Mouse (Mus musculus) heart, postnatal 0 days (tissue): ENCODE measurements at regions not wholly inside any gene's neighbourhood (a gene's known extent, or its start where the extent isn't known, plus 50 kb on each side); places are given as distances from the start of the nearest gene placed in this dataset.
A peak's percentile ranks its signal among the peaks of the same experiment; 100 is the strongest.

ENCODE experiments used
- ATAC-seq: fragments of 200-750 bp; cut with Nextera tagmentation; 2 replicates; pipeline ENCODE4 v1.8.0; 2017; ENCODE audit warnings: low read depth, moderate number of reproducible peaks, moderate library complexity; ENCODE audit not compliant: insufficient read depth
- DNase-seq: peaks from one replicate; pipeline ENCODE4 v3.0.0-alpha.2; 2016; ENCODE audit warnings: low spot score
- H3K27ac ChIP-seq: fragments of 300-500 bp; sonication (generic); 2 replicates; pipeline ENCODE4 v1.5.1; 2014; ENCODE audit warnings: low read depth, mild to moderate bottlenecking
- H3K27me3 ChIP-seq: fragments of 300-500 bp; sonication (generic); 2 replicates; pipeline ENCODE4 v1.6.1; 2014; ENCODE audit warnings: low read length, mixed read lengths; ENCODE audit not compliant: control insufficient read depth, insufficient read depth
- H3K36me3 ChIP-seq: fragments of 300-500 bp; sonication (generic); replicated peaks from 2 replicates; pipeline ENCODE4 v1.6.1; 2014; ENCODE audit warnings: low read length, mixed read lengths; ENCODE audit not compliant: control insufficient read depth, insufficient read depth
- H3K4me1 ChIP-seq: fragments of 300-500 bp; sonication (generic); 2 replicates; pipeline ENCODE4 v1.6.1; 2014; ENCODE audit warnings: antibody characterized with exemption; ENCODE audit not compliant: control insufficient read depth, insufficient read depth
- H3K4me2 ChIP-seq: fragments of 300-500 bp; sonication (generic); 2 replicates; pipeline ENCODE4 v1.6.1; 2014; ENCODE audit warnings: low read depth, mild to moderate bottlenecking, low read length, moderate library complexity
- H3K4me3 ChIP-seq: fragments of 300-500 bp; sonication (generic); 2 replicates; pipeline ENCODE4 v1.5.1; 2014; ENCODE audit warnings: low read depth, low read length
- H3K9ac ChIP-seq: fragments of 300-500 bp; sonication (generic); replicated peaks from 2 replicates; pipeline ENCODE4 v1.6.1; 2014; ENCODE audit warnings: low read depth, low read length, mixed read lengths
- H3K9me3 ChIP-seq: fragments of 300-500 bp; sonication (generic); replicated peaks from 2 replicates; pipeline ENCODE4 v1.6.1; 2016; ENCODE audit warnings: low read length; ENCODE audit not compliant: control insufficient read depth
- CTCF ChIP-seq: IDR thresholded peaks from 2 replicates; pipeline ENCODE4 v1.5.1; 2016; ENCODE audit warnings: antibody characterized with exemption, control low read depth, low read depth
- EP300 ChIP-seq: IDR thresholded peaks from 2 replicates; pipeline ENCODE4 v1.6.1; 2016; ENCODE audit warnings: antibody characterized with exemption, low read depth
- WGBS: fragments of 180-500 bp; shearing (Covaris S2); extraction: QIAGEN DNeasy Blood & Tissue Kit; methylation state at CpG from one replicate; pipeline ENCODE4 v1.1.7; 2014; 5-methylcytosine and 5-hydroxymethylcytosine counted together

DNA sequence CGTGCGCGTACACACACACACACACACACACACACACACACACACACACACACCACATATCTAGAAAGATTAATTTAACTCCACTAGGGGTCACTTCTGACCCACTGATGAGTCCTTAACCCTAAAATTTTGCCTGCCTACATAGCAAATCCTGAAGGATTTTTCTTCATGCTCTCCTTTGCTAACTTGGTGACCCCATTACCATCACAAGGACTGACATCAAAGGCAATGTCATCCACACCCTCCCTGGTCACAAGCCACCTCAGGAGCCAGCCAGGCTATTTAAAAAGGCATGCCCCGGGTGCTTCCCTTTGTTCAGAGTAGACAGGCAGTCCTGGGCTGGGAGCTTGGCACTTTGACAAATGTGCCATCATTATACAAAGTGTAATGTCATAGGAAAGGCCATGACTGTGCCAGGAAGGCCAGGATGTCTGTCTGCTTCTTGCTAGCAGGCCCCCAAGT is 1501.4 kb upstream of the Flrt2 start:
- DNase-seq = peak; percentile 37
- peak; percentile 81 for ATAC-seq
- peak; percentile 39 for TF ChIP-seq CTCF
- TF ChIP-seq EP300 = no peak
- WGBS = 67% methylated on average over 4 of the region's 4 CpGs
- H3K9ac ChIP-seq = no peak overlapping the region
- H3K4me2 ChIP-seq = no peak overlapping the region
- no peak overlapping the region for H3K4me3 ChIP-seq
- H3K27ac ChIP-seq = no peak overlapping the region
- H3K36me3 ChIP-seq = no peaks in the 10 kb centered on the region
- no peaks in the 10 kb centered on the region for H3K9me3 ChIP-seq
- H3K4me1 ChIP-seq = no peaks in the 10 kb centered on the region
- no peaks in the 10 kb centered on the region for H3K27me3 ChIP-seq

DNA sequence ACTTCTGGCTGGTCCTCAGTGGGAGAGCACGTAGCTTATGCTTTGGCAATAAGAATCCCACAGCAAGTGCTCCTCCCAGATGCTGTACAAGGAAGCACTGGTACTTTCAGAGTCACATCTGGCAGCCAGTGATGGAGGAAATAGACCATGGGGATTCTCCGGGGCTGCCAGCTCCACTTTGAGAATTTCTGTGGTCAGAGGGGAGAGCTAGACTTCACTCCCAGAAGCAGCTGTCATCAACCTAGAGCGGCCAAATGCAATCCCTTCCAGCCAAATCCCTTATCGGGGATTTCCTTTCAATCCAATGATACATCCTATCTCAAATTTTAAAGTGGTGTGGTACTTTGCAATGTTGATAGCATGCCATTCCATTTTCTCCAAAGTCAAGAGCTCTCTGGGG is 1474.1 kb upstream of the Flrt2 start:
- DNase-seq = peak; percentile 11
- peak; percentile 41; the same call in 1 of the 2 replicates for ATAC-seq
- Histone ChIP-seq H3K27ac (no peak overlapping the region), H3K9me3 (0 out of 2 replicates have a peak, but pooled peaks cover 2% of the 10 kb centered on the region), H3K27me3 (no peaks in the 10 kb centered on the region), H3K4me2 (0 out of 2 replicates have a peak overlapping the region, but pooled peaks have one; percentile 8), H3K4me3 (no peak overlapping the region), H3K4me1 (no peaks in the 10 kb centered on the region; the same call in 1 of the 2 replicates), H3K36me3 (no peaks in the 10 kb centered on the region), H3K9ac (no peak overlapping the region)
- 26% methylated on average over 4 of the region's 4 CpGs for WGBS
- TF ChIP-seq CTCF = no peak
- no peak for TF ChIP-seq EP300

DNA sequence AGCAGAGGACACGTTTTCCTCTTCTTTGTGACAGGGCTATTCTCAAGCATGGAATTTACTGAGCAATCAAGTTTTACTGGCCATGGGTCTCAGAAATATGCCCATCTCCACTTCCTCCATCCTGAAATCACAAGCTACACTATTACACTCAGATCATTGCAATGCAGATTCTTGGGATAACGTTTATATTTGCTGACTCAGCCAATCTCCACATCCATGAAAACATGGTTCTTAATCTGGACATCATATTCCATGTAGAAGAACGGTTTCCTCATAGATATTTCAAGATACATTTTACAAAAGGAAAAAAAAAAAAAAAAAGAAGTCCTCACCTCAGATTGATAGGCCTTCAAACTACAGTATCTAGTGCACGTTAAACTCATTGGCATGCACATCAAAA is 1462.1 kb upstream of the Flrt2 start:
- H3K36me3 ChIP-seq = no peaks in the 10 kb centered on the region
- H3K4me1 ChIP-seq = no peaks in the 10 kb centered on the region
- no peaks in the 10 kb centered on the region for H3K9me3 ChIP-seq
- ATAC-seq (no peak), DNase-seq (no peak)
- no peak overlapping the region for H3K4me2 ChIP-seq
- no peak overlapping the region for H3K27ac ChIP-seq
- H3K4me3 ChIP-seq = no peak overlapping the region
- WGBS = 92% methylated on average over 4 of the region's 4 CpGs
- H3K27me3 ChIP-seq = no peaks in the 10 kb centered on the region
- no peak overlapping the region for H3K9ac ChIP-seq
- TF ChIP-seq CTCF (no peak), EP300 (no peak)

DNA sequence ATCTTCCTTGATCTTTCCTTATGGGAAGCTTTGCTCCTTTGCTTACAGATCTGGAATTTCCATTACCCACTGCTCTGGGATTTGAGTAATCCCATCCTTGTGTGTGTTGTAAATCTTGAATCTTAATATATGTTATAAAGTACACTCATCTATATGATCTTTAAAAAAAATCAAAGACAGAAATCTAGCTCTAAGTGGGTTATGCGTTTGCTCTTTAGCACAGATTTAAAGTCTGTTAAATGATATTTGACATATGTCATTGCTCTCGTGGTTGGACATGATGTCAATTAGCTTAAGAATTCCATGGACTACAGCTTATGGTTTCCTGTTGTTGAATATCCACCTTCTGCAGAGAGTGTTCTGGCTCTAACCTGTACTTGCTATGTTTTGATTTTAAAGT is 1446.7 kb upstream of the Flrt2 start:
- no peak for DNase-seq
- no peak for TF ChIP-seq CTCF
- TF ChIP-seq EP300 = no peak
- Histone ChIP-seq H3K9me3 (no peaks in the 10 kb centered on the region), H3K27me3 (no peaks in the 10 kb centered on the region), H3K9ac (no peak overlapping the region), H3K4me1 (no peaks in the 10 kb centered on the region), H3K4me2 (no peak overlapping the region), H3K36me3 (no peaks in the 10 kb centered on the region), H3K4me3 (no peak overlapping the region), H3K27ac (no peak overlapping the region)
- ATAC-seq = no peak
- WGBS = 59% methylated on average over 2 of the region's 2 CpGs

DNA sequence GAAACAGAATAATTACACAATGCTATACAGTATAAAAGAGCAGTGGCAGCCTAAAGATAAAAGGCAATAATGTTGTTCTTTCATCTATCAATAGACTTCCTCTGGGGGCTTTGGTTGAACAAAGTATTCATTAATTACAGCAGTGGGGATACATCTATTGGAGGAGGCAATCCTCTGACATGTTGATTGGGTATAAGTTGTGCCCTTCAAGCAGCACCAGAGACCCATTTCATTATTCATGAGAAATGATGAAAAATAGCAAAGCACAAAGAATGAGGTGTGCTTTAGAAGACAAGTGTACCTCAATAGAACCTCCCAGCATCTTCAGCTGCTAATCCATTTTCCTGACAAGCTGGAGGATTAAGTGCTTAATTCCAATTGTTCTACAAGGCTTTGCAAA is 1444.7 kb upstream of the Flrt2 start:
- no peaks in the 10 kb centered on the region for H3K36me3 ChIP-seq
- H3K4me1 ChIP-seq = no peaks in the 10 kb centered on the region
- no peaks in the 10 kb centered on the region for H3K9me3 ChIP-seq
- H3K9ac ChIP-seq = no peak overlapping the region
- TF ChIP-seq CTCF (no peak), EP300 (no peak)
- H3K4me3 ChIP-seq = no peak overlapping the region
- DNase-seq (no peak), ATAC-seq (no peak)
- H3K27ac ChIP-seq = no peak overlapping the region
- H3K4me2 ChIP-seq = no peak overlapping the region
- no peaks in the 10 kb centered on the region for H3K27me3 ChIP-seq

DNA sequence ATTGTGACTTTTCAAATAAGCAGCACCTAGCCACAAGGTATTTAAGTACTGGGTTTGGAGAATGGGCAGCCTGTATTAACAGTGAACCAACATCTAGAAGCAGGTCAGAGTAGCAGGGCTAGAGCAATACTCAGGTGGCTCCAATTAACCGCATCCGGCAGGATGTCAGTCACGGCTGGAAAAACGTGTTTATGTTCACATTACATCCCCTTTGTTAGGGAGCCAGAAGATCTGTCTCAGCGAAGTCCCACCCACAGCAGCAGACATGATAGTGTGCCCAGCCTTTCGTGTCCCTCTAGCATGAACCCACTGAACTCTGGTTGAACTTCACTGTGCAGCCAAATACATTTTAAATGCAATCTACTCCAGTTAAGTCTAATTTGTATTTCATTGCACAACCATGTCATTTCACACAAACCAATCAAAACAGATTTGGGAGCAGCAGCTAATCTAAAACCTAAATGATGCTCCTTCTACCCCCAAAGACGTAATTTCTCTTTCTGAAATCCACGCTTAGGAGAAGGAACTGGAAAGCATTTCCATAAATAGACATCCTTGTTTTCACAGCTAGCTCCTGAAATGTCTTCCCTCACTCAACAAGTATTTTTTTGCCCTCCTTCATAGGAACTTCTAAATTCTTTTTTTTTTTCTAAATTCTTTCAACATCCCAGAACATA is 1438.9 kb upstream of the Flrt2 start:
- no peak overlapping the region for H3K9ac ChIP-seq
- no peak overlapping the region for H3K4me2 ChIP-seq
- no peak overlapping the region for H3K27ac ChIP-seq
- H3K27me3 ChIP-seq = no peaks in the 10 kb centered on the region
- no peak for DNase-seq
- ATAC-seq = no peak
- no peak overlapping the region for H3K4me3 ChIP-seq
- TF ChIP-seq CTCF (no peak), EP300 (no peak)
- no peaks in the 10 kb centered on the region for H3K36me3 ChIP-seq
- no peaks in the 10 kb centered on the region for H3K9me3 ChIP-seq
- no peaks in the 10 kb centered on the region for H3K4me1 ChIP-seq
- WGBS = 31% methylated on average over 8 of the region's 8 CpGs
